Mouse (Mus musculus) adrenal gland, postnatal 14 days (tissue): Measurements from ENCODE around the gene Hpdl. TPM values are rescaled to one million over a fixed set of nuclear protein-coding genes. Genes with fewer than 3 reads are reported as not detected.
"Not testable (repeated sequence)": the region's sequence is repeated elsewhere in the genome, so short reads cannot be mapped to it uniquely, and the experiment has no call there.

ENCODE experiments used
- DNase-seq: peaks from one replicate; pipeline ENCODE4 v3.0.0; 2021; ENCODE audit warnings: mixed read lengths
- long read RNA-seq, 2 experiments: library from polyadenylated mRNA; stranded (forward); transcript quantifications; one replicate each; pipeline ENCODE4 v2.0.0; 2021
- total RNA-seq: library from RNA; stranded (reverse); gene quantifications from 2 replicates; pipeline ENCODE4 v1.2.3, GENCODE M21; 2021

Gene Hpdl
- 6.1 and 7.0 TPM in 2 replicates for total RNA-seq
- long read RNA-seq, experiment 1, transcript Hpdl-201 (1 exons, 1,804 nt), result major isoform, 5 of 5 reads
- long read RNA-seq, experiment 1, partial matches to known transcripts, result 0 of 5 reads
- long read RNA-seq, experiment 1, other reads (novel, unspliced or antisense), result 0 of 5 reads
- long read RNA-seq, experiment 2, transcript Hpdl-201 (1 exons, 1,804 nt), result major isoform, 7 of 7 reads
- long read RNA-seq, experiment 2, partial matches to known transcripts, result 0 of 7 reads
- long read RNA-seq, experiment 2, other reads (novel, unspliced or antisense), result 0 of 7 reads

GRCm38 (mm10) chr4:116821694-116822016 lies at the start of gene Hpdl:
Gene Hpdl (minus strand): TSS chr4:116821707.
- DNase-seq, result no peak

- no peak for DNase-seq
Measured at GRCm38 (mm10) chr4:116869898-116870297, 48.4 kb upstream of the Hpdl start.

- no peak for DNase-seq
Measured at GRCm38 (mm10) chr4:116862023-116862422, 40.5 kb upstream of the Hpdl start.

- no peak for DNase-seq
Measured at GRCm38 (mm10) chr4:116859711-116860110, 38.2 kb upstream of the Hpdl start.

GRCm38 (mm10) chr4:116857203-116857602 lies 35.7 kb upstream of the Hpdl start:
- no peak for DNase-seq

- no peak for DNase-seq
Measured at GRCm38 (mm10) chr4:116854286-116854685, 32.8 kb upstream of the Hpdl start.

GRCm38 (mm10) chr4:116849901-116850300 lies 28.4 kb upstream of the Hpdl start:
- no peak for DNase-seq

GRCm38 (mm10) chr4:116844324-116844723 lies 22.8 kb upstream of the Hpdl start:
- DNase-seq, result no peak

GRCm38 (mm10) chr4:116840841-116841240 lies 19.3 kb upstream of the Hpdl start:
- DNase-seq, result peak; percentile 25

GRCm38 (mm10) chr4:116840096-116840495 lies 18.6 kb upstream of the Hpdl start:
- DNase-seq, result not testable (repeated sequence)

GRCm38 (mm10) chr4:116838999-116839398 lies 17.5 kb upstream of the Hpdl start:
- no peak for DNase-seq

- DNase-seq, result peak; percentile 27
Measured at GRCm38 (mm10) chr4:116830070-116830368, 8.5 kb upstream of the Hpdl start.

- no peak for DNase-seq
Measured at GRCm38 (mm10) chr4:116829364-116830069, 8.0 kb upstream of the Hpdl start.

- DNase-seq, result peak; percentile 60
Measured at GRCm38 (mm10) chr4:116827819-116828218, 6.3 kb upstream of the Hpdl start.

- peak; percentile 83 for DNase-seq
Measured at GRCm38 (mm10) chr4:116824541-116825004, 3.1 kb upstream of the Hpdl start.

GRCm38 (mm10) chr4:116820902-116821693 lies 409 bp downstream of the Hpdl start:
- DNase-seq, result peak; percentile 92

- no peak for DNase-seq
Measured at GRCm38 (mm10) chr4:116819968-116820901, 1.3 kb downstream of the Hpdl start.

- no peak for DNase-seq
Measured at GRCm38 (mm10) chr4:116817486-116817885, 4.0 kb downstream of the Hpdl start.

GRCm38 (mm10) chr4:116815276-116815675 lies 6.2 kb downstream of the Hpdl start:
- DNase-seq, result peak; percentile 24

GRCm38 (mm10) chr4:116811012-116811411 lies 10.5 kb downstream of the Hpdl start:
- DNase-seq, result no peak

- peak; percentile 98 for DNase-seq
Measured at GRCm38 (mm10) chr4:116807197-116808129, 14.0 kb downstream of the Hpdl start, which contains the start of the genes Toe1 and Mutyh. Gene Toe1 (minus strand): TSS chr4:116807640. Gene Mutyh (plus strand): TSS chr4:116807723.
